Mouse (Mus musculus): ENCODE measurements at regions not wholly inside any gene's neighbourhood (a gene's known extent, or its start where the extent isn't known, plus 50 kb on each side); places are given as distances from the start of the nearest gene placed in this dataset.

DNA sequence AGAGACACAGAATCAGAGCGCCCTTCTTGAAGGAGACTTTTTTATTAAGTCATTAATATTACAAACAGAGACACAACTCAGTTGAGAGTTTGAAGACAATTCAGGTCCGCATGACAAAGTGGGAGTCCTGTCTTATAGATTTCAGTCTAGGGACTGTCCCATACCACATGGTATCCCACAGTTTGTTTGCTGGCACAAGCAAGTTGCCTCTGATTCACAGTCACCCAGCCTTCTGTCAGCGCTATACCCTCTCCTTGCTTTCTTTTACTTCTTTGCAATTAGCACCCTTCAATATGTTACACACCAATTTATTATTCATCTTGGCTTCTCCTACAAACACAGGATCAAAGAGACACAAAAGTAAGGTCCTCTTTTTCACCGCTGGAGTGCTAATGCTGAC lies 337.9 kb upstream of the Hs6st1 start:
- no peak overlapping the region for H3K27ac ChIP-seq (replicated peaks)
- H3K9ac ChIP-seq (replicated peaks): no peak overlapping the region
- H3K4me3 ChIP-seq: no peak overlapping the region
- H3K4me1 ChIP-seq: no peaks in the 10 kb centered on the region
- H3K4me2 ChIP-seq (replicated peaks): no peak overlapping the region
- WGBS: 93% methylated on average over 4 of the region's 4 CpGs
- H3K36me3 ChIP-seq: no peaks in the 10 kb centered on the region
- H3K9me3 ChIP-seq: no peaks in the 10 kb centered on the region
- ATAC-seq (ENCODE audit: low FRiP score, low read depth): no peak
- no peaks in the 10 kb centered on the region for H3K27me3 ChIP-seq

DNA sequence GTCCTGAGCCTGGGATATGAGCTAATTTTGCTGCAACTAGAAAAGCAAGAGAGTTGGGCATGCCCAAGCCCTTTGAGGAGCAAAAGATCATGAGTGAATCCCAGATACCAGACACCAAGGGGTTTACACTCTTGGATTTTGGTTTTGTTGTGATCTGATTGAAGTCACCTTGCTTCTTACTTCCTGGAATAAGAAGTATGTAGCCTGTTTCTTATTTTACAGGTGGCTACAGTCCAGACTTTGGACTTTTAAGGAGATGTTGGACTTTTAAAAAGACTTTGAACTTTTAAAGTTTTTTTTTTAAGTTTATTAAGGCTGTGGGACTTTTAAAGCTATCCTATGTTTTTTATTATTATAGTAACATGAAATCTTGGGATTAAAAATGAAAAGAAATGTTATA lies 332.0 kb upstream of the Hs6st1 start:
- Histone ChIP-seq H3K36me3 (no peaks in the 10 kb centered on the region), H3K9ac (replicated peaks) (no peak overlapping the region), H3K4me3 (no peak overlapping the region), H3K27me3 (no peaks in the 10 kb centered on the region), H3K4me1 (no peaks in the 10 kb centered on the region), H3K9me3 (no peaks in the 10 kb centered on the region), H3K27ac (replicated peaks) (no peak overlapping the region), H3K4me2 (replicated peaks) (no peak overlapping the region)
- ATAC-seq (ENCODE audit: low FRiP score, low read depth): no peak

DNA sequence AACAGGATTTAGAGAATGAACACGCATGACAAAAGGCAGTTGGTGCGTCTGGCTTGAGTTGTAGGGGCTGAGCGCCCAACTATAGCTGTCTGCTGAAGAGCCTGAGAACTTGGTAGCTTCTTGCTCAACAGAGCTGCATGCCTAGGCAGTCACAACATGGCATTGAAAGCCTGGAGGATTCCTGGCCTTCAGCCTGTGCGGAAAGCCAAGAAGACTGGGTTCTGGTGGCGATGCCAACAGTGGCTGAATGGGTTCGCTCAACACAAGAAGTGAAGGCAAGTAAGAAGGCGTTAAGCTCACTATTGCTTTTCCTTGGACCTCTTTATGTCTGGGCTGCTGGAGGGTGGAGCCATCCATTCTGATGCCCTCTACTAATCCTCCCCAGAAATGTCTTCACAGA lies 318.6 kb upstream of the Hs6st1 start:
- no peaks in the 10 kb centered on the region for H3K27me3 ChIP-seq
- no peak overlapping the region for H3K4me2 ChIP-seq (replicated peaks)
- H3K9ac ChIP-seq (replicated peaks): no peak overlapping the region
- ATAC-seq (ENCODE audit: low FRiP score, low read depth): no peak
- no peaks in the 10 kb centered on the region for H3K36me3 ChIP-seq
- no peak overlapping the region for H3K27ac ChIP-seq (replicated peaks)
- peaks cover 5% of the 10 kb centered on the region; the same call in 1 of the 2 replicates for H3K4me1 ChIP-seq
- 89% methylated on average over 7 of the region's 7 CpGs for WGBS
- no peaks in the 10 kb centered on the region for H3K9me3 ChIP-seq
- H3K4me3 ChIP-seq: no peak overlapping the region

DNA sequence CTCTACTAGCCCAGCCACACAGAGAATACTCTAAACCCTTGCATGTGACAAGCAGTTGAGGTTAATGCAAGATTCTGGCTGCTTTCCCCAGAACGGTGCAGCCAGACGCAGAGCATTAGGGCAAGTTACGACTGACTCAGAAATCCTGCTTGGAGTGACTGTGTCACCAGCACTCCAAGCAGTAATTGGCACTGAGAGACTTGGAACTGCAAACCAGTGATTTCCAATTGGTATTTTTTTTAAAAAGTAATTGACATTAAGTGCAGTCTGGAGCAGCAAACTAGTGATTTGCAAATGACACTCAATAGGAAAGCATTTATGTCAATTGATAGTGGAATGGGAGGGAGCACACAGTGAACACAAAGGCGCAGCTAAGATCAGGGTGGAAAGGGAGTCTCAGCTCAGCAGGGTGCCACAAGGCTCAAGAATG lies 318.1 kb upstream of the Hs6st1 start:
- WGBS: 22% methylated on average over 4 of the region's 4 CpGs
- Histone ChIP-seq H3K4me2 (replicated peaks) (no peak overlapping the region), H3K4me1 (peaks cover 5% of the 10 kb centered on the region; the same call in 1 of the 2 replicates), H3K9me3 (no peaks in the 10 kb centered on the region), H3K9ac (replicated peaks) (no peak overlapping the region), H3K4me3 (no peak overlapping the region), H3K36me3 (no peaks in the 10 kb centered on the region), H3K27me3 (no peaks in the 10 kb centered on the region), H3K27ac (replicated peaks) (no peak overlapping the region)
- no peak for ATAC-seq (ENCODE audit: low FRiP score, low read depth)

DNA sequence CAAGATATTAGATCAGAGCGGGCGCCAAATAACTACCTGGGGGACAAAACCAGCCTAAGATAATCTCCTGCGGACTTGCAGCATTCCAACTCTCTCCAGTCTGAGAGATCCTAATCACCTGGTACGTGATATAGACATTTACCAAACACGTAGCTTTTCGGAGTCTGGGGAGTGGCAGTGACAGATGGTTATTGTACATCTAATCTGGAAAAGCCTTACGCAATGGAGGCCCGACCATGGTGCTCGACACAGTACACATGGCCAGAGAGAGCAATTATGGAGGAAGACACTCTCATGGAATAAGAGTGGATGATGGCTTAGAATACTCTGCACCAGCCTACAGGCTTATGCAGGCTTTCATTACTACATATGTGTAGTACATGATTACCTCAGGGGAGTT lies 315.6 kb upstream of the Hs6st1 start:
- Histone ChIP-seq H3K9me3 (no peaks in the 10 kb centered on the region), H3K27ac (replicated peaks) (no peak overlapping the region), H3K4me3 (no peak overlapping the region), H3K4me1 (peaks cover 5% of the 10 kb centered on the region; the same call in 1 of the 2 replicates), H3K36me3 (no peaks in the 10 kb centered on the region), H3K27me3 (no peaks in the 10 kb centered on the region), H3K4me2 (replicated peaks) (no peak overlapping the region), H3K9ac (replicated peaks) (no peak overlapping the region)
- no peak for ATAC-seq (ENCODE audit: low FRiP score, low read depth)
- WGBS: 92% methylated on average over 9 of the region's 9 CpGs

DNA sequence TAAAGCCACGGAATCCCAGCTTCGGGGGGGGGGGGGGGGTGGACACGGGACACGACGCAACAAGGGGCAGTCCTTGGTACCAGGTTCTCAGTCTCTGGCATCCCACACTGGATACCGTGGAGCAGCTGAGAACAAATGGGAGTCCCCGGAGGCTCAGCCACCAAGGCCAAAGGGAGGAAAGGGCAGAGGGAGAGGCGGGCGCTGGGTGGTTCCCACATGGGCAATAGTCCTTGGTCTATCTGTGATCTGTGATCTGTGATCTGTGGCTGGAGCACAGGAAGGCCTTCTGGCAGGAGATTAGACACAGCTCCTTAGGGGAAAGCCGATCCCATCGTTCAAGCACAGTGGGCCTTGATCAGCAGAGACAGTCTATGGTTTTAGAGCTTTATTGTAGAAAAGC lies 314.0 kb upstream of the Hs6st1 start:
- 84% methylated on average over 11 of the region's 11 CpGs for WGBS
- H3K9me3 ChIP-seq: no peaks in the 10 kb centered on the region
- H3K4me2 ChIP-seq (replicated peaks): no peak overlapping the region
- H3K36me3 ChIP-seq: no peaks in the 10 kb centered on the region
- no peak overlapping the region for H3K9ac ChIP-seq (replicated peaks)
- H3K27me3 ChIP-seq: no peaks in the 10 kb centered on the region
- no peak overlapping the region for H3K4me3 ChIP-seq
- H3K4me1 ChIP-seq: peaks cover 5% of the 10 kb centered on the region; the same call in 1 of the 2 replicates
- ATAC-seq (ENCODE audit: low FRiP score, low read depth): no peak
- H3K27ac ChIP-seq (replicated peaks): no peak overlapping the region

DNA sequence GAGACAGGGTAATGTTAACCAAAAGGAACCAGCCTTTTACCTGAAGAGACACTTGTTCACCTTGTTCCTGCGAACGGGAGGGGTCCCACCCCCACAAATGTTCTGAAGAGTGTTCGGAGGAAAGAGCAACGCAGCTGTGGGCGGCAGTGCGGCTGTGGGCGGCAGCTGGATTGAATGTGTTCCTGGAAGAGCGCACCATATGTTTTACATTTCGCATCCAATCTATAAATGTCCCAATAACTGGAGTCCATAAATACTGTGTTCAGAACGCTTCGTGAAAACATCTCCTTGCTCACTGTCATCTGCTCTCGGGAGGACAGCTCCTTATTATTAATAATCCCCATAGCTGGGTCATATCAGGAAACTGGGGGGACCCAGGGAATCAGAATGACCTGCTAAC lies 309.2 kb upstream of the Hs6st1 start:
- no peaks in the 10 kb centered on the region for H3K4me1 ChIP-seq
- no peaks in the 10 kb centered on the region for H3K27me3 ChIP-seq
- H3K4me3 ChIP-seq: no peak overlapping the region
- no peak for ATAC-seq (ENCODE audit: low FRiP score, low read depth)
- no peaks in the 10 kb centered on the region for H3K9me3 ChIP-seq
- no peaks in the 10 kb centered on the region for H3K36me3 ChIP-seq
- H3K4me2 ChIP-seq (replicated peaks): no peak overlapping the region
- H3K9ac ChIP-seq (replicated peaks): no peak overlapping the region
- 91% methylated on average over 12 of the region's 12 CpGs for WGBS
- no peak overlapping the region for H3K27ac ChIP-seq (replicated peaks)

DNA sequence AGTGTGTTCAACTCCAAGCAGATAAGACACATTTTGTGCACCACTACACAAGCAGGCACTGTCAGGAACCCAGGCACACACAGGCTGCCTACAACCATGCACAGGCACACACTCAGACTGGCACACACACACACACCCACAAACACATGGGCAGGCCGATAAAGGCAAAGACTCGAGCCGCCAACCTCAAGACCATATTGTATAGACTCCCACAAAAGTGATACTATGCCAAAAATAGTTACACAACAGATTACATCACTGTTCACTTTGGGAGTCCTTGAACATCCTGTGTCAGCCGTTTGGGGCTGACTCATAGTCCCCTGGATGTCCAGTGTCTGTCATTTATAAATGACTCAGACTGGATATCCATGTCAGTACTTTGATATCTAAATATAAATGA lies 308.6 kb upstream of the Hs6st1 start:
- ATAC-seq (ENCODE audit: low FRiP score, low read depth): no peak
- WGBS: 85% methylated on average over 4 of the region's 4 CpGs
- no peak overlapping the region for H3K4me3 ChIP-seq
- H3K4me1 ChIP-seq: no peaks in the 10 kb centered on the region; the same call in 1 of the 2 replicates
- H3K9me3 ChIP-seq: no peaks in the 10 kb centered on the region
- no peak overlapping the region for H3K27ac ChIP-seq (replicated peaks)
- H3K4me2 ChIP-seq (replicated peaks): no peak overlapping the region
- no peaks in the 10 kb centered on the region for H3K27me3 ChIP-seq
- no peaks in the 10 kb centered on the region for H3K36me3 ChIP-seq
- no peak overlapping the region for H3K9ac ChIP-seq (replicated peaks)

DNA sequence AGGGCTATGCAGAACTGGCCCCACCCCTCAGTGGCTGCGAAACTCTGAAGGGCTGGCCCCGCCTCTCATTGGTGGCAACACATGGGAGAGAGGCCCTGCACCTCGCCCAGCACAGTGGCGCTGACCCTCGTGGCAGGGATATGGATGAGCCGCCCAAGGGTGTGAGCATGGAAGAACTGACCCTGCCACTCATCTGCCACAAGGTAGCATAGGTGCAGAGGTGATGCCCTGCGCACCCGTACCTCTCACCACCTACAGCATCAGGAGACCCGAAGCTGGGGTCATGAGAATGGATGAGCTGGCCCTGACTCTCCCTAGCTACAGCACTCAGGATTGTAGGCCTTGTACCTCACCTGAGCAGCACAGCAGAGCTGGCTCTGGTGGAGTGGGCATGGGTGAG lies 305.1 kb upstream of the Hs6st1 start:
- Histone ChIP-seq H3K4me1 (no peaks in the 10 kb centered on the region; the same call in 1 of the 2 replicates), H3K36me3 (no peaks in the 10 kb centered on the region), H3K27me3 (no peaks in the 10 kb centered on the region), H3K9ac (replicated peaks) (no peak overlapping the region), H3K27ac (replicated peaks) (no peak overlapping the region), H3K4me3 (no peak overlapping the region), H3K9me3 (no peaks in the 10 kb centered on the region), H3K4me2 (replicated peaks) (no peak overlapping the region)
- ATAC-seq (ENCODE audit: low FRiP score, low read depth): no peak
- 89% methylated on average over 9 of the region's 9 CpGs for WGBS

DNA sequence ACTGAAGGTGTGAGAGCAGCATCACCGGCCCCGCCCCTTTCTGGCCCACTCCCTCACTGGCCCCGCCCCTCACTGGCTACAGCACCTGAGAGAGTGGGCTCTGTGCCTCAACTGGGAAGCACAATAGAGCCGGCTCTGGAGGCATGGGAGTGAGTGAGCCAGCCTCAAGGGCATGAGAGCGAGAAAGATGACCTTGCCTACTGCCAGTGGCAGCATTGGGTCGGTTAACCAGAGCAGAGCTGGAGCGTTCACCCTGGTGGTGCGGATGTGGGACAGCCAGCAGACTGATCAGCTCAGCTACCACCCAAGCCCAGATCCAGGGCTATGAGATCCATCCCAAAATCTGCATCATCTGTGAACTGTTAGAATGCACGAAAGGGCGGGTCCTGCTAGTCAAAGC lies 304.7 kb upstream of the Hs6st1 start:
- H3K27me3 ChIP-seq: no peaks in the 10 kb centered on the region
- H3K4me2 ChIP-seq (replicated peaks): no peak overlapping the region
- H3K36me3 ChIP-seq: no peaks in the 10 kb centered on the region
- no peak overlapping the region for H3K4me3 ChIP-seq
- H3K27ac ChIP-seq (replicated peaks): no peak overlapping the region
- H3K9me3 ChIP-seq: no peaks in the 10 kb centered on the region
- H3K9ac ChIP-seq (replicated peaks): no peak overlapping the region
- no peak for ATAC-seq (ENCODE audit: low FRiP score, low read depth)
- 84% methylated on average over 10 of the region's 10 CpGs for WGBS
- no peaks in the 10 kb centered on the region; the same call in 1 of the 2 replicates for H3K4me1 ChIP-seq

DNA sequence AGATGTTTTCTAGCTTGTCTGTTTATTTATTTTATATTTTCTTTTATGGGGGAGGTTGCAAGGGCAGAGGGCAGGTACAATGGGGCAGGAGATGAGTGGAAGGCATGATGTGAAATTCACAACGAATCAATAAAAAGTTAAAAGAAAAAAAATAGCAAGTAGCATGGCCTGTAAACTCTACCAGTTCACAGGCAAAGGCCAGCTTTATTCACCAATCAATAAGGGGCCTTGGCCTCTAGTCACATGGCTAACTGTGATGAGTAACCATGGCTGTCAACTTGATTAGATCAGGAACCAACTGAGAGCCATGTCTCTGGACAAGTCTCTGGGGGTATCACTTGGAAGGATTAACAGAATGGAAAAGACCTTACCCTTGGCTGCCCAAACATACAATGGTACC lies 304.1 kb upstream of the Hs6st1 start:
- no peaks in the 10 kb centered on the region; the same call in 1 of the 2 replicates for H3K4me1 ChIP-seq
- no peaks in the 10 kb centered on the region for H3K9me3 ChIP-seq
- H3K27ac ChIP-seq (replicated peaks): no peak overlapping the region
- no peak overlapping the region for H3K9ac ChIP-seq (replicated peaks)
- ATAC-seq (ENCODE audit: low FRiP score, low read depth): no peak
- no peaks in the 10 kb centered on the region for H3K36me3 ChIP-seq
- H3K27me3 ChIP-seq: no peaks in the 10 kb centered on the region
- H3K4me2 ChIP-seq (replicated peaks): no peak overlapping the region
- no peak overlapping the region for H3K4me3 ChIP-seq
- 63% methylated on average over 1 of the region's 1 CpGs for WGBS

DNA sequence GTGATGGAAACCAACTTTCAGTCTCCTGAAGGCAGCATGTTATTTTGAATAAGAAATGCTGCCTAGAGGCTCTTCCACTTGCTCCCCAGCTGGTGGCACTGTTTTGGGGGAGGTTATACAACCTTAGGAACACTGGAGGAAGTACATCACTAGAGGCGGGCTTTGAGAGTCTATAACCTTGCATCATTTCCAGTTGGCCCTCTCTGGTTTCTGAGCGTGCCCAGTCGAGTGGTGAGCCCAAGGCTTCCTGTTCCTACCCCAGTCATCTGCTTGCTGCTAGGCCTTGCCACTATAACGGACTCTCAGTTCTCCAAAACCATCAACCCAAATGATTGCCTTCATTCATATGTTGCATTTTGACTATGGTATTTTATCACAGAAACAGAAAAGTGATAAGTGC lies 302.5 kb upstream of the Hs6st1 start:
- Histone ChIP-seq H3K27me3 (no peaks in the 10 kb centered on the region), H3K4me1 (no peaks in the 10 kb centered on the region; the same call in 1 of the 2 replicates), H3K36me3 (no peaks in the 10 kb centered on the region), H3K4me3 (no peak overlapping the region), H3K9me3 (no peaks in the 10 kb centered on the region), H3K9ac (replicated peaks) (no peak overlapping the region), H3K27ac (replicated peaks) (no peak overlapping the region), H3K4me2 (replicated peaks) (no peak overlapping the region)
- no peak for ATAC-seq (ENCODE audit: low FRiP score, low read depth)
- 95% methylated on average over 4 of the region's 4 CpGs for WGBS

DNA sequence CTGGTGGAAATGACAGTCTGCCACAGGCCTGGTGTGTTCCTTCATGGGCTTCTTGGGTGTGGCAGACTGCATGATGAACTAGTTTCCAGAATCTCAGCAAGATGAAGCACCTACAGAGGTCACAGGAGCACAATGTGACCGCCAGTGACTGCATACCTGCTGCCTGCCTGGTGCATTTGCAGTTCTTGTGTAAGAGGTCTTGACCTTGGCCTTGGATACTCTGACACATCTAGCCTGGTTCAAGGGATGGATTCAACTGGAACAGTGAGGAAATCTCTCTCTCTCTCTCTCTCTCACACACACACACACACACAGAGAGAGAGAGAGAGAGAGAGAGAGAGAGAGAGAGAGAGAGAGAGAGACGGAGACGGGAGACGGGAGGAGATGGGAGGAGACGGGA lies 301.9 kb upstream of the Hs6st1 start:
- Histone ChIP-seq H3K4me2 (replicated peaks) (no peak overlapping the region), H3K36me3 (no peaks in the 10 kb centered on the region), H3K4me1 (no peaks in the 10 kb centered on the region; the same call in 1 of the 2 replicates), H3K9me3 (no peaks in the 10 kb centered on the region), H3K27ac (replicated peaks) (no peak overlapping the region), H3K27me3 (no peaks in the 10 kb centered on the region), H3K9ac (replicated peaks) (no peak overlapping the region), H3K4me3 (no peak overlapping the region)
- ATAC-seq (ENCODE audit: low FRiP score, low read depth): no peak
- WGBS: 88% methylated on average over 5 of the region's 5 CpGs

All from midbrain, embryonic 12.5 days (tissue).